Mouse (Mus musculus): ENCODE data around the gene Mef2d.

Gene Mef2d

GRCm38 (mm10) chr3:88149510-88149974 is 7.4 kb downstream of the Mef2d start:
- in situ Hi-C loops (cut with MboI, MseI) = loop anchor here (5.0 to 10.0 kb wide), 2 partner anchors 358 to 1925 kb away; partner anchors contain the start of genes Lmna and Lrba

DNA sequence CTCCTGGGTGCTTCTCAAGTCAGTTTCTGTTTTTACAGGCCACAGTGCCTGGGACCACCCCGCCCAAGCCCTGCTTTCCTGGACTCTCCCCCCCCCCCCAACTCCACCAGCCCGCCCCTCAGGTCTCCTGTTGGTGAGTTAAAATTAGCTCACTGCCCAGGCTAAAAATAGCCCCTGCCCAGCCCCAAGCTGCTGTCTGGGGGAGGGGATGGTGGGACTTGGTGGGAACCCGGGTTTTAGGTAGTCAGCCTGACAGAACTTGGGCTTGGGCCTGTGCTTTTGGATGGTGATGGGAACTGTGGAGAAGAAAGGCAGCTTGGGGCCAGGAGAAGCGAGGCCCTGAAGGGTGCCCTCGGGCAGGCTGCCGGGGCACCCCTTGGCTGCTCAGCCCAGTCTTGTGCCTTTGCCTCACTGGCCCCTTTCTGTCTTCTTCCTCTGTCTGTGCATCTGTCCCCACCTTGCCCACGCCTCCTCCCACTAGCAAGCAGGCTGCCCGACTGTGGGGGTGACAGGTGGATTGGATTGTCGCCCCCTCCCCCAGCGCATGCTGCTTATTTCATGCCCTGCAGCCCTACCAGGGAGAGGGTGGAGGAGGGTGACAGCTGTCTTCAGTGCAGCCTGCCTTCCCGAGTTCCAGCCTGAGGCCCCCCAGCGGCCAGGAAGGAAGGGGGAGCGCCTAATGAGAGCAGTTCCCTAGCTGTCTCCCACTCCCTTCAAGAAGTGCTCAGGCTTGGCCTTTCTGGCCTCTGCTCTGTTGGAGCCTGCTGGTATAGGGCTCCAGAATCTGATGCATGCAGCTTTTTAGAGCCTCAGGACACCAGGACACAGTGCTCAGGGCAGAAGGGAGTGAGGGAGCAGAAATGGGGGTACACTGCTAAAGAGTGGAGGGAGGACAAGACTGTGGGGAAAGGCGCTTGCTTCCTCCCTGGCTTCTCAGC is 8.2 kb downstream of the Mef2d start:
- in situ Hi-C loops (cut with MboI, MseI) = no loop called here

GRCm38 (mm10) chr3:88150999-88151364 is 8.8 kb downstream of the Mef2d start:
- in situ Hi-C loops (cut with MboI, MseI) = no loop called here

GRCm38 (mm10) chr3:88152056-88152455 is 9.9 kb downstream of the Mef2d start:
- in situ Hi-C loops (cut with MboI, MseI) = no loop called here

DNA sequence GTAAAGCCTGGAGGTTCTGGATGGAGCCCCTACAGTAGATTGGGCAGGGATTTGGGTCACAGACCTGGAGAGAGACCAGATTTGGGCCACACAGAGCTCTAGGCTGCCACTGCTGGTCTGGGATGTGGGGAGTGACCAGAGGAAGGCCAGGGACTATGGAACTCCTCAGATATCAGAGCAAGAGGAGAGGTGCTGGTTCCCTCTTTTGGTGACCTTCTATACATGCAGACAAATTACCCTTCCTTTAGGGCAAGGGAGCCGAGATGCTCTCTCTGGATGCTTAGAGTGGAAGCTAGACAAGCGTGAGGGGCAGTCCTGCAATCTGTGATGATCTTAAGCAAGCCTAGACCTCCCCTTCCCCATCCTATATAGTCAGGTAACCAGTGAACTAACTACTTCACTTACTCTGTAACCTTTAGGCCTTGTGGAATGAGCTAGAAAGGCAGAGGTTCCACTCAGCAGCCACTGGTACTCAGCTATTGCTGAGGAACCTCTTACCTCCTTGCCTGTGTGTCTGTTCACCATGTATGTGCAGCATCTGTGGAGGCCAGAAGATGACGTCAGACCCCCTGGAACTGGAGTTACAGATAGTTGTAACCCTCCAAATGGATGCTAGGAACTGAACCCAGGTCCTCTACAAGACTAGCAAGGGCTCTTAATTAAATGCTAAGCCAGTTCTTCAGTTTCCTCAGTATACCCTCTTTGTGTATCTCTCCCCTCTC is 11.3 kb downstream of the Mef2d start:
- in situ Hi-C loops (cut with MboI, MseI) = no loop called here

GRCm38 (mm10) chr3:88154236-88154635 is 12.1 kb downstream of the Mef2d start:
- in situ Hi-C loops (cut with MboI, MseI) = no loop called here

GRCm38 (mm10) chr3:88156817-88157216 is 14.6 kb downstream of the Mef2d start:
- in situ Hi-C loops (cut with MboI, MseI) = no loop called here

DNA sequence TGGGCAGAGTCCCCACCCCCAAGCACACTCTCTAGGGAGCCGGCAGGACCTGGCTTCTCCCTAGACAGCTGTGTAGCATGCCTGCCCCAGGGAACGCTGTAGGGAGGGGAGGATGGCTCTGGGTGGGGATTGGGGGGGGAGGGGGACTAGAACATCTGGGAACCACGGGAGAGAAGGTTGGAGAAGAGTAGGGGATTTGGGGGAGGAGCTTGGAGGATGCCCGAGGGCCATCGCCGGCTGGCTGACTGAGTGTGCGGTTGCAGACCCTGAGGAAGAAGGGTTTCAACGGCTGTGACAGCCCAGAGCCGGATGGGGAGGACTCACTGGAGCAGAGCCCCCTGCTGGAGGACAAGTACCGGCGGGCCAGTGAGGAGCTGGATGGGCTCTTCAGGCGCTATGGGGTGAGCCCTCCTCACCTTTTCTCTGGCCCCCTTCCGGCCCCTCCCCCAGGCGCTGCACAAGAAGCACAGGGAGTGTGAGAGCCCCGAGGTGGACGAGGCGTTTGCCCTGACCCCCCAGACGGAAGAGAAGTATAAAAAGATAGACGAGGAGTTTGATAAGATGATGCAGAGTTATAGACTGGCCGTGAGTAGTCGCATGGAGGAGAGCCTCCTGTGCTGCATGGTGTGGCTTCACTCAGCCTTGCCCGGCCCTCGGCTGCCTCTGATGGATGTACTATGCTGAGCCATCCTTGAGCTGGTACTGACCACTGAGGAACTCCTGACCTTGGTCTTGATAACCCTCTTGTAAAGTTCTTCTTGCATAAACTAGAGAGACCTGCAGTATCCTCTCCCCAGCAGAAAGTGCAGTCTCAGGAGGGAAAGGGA is 15.8 kb downstream of the Mef2d start:
- in situ Hi-C loops (cut with MboI, MseI) = no loop called here

GRCm38 (mm10) chr3:88158991-88159390 is 16.8 kb downstream of the Mef2d start:
- in situ Hi-C loops (cut with MboI, MseI) = no loop called here

- in situ Hi-C loops (cut with MboI, MseI) = no loop called here
Observed at GRCm38 (mm10) chr3:88160856-88161255, 18.7 kb downstream of the Mef2d start.

- in situ Hi-C loops (cut with MboI, MseI) = no loop called here
Observed at GRCm38 (mm10) chr3:88162259-88162658, 20.1 kb downstream of the Mef2d start.

DNA sequence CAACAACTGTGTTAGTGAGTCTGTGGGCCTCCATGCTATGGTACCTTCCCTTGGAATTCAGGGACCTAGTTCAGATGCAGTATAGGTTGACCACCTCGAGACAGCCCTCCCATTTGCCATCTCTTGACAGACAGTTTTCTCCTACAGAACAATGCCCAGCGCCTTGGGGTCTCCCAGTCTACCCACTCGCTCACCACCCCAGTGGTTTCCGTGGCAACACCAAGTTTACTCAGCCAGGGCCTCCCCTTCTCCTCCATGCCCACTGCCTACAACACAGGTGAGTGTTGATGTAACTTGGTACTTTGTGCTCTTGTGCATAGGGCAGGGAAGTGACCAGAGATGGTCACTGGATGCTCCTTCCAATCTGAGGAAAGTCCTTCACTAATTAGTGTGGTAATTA is 20.6 kb downstream of the Mef2d start:
- in situ Hi-C loops (cut with MboI, MseI) = no loop called here

- in situ Hi-C loops (cut with MboI, MseI) = no loop called here
Observed at GRCm38 (mm10) chr3:88163847-88164246, 21.7 kb downstream of the Mef2d start.

- in situ Hi-C loops (cut with MboI, MseI) = no loop called here
Observed at GRCm38 (mm10) chr3:88164263-88164662, 22.1 kb downstream of the Mef2d start.

DNA sequence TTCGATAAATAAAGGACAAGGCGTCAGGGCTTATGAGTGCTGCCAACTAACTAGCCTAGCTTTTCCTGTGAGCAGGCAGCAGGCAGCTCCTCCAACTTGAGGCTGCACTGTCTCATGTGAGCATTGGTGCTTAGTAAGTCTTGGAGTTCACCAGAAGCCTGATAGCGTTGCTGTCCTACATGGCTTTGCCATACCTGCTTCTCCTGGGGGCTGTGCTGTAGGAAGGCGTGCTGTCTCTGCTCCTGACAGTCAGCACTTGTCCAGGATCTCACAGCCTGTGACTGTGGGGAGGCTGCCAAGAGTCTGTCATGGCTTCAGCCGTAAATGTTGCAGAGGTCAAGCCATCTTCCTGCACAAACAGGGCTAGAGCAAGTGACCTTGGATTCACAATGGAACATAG is 23.9 kb downstream of the Mef2d start:
- in situ Hi-C loops (cut with MboI, MseI) = no loop called here

- in situ Hi-C loops (cut with MboI, MseI) = loop anchor here (5.0 kb wide), 1 partner anchor 83 kb away; no protein-coding TSS in a partner anchor
Observed at GRCm38 (mm10) chr3:88170361-88170760, 28.2 kb downstream of the Mef2d start.

DNA sequence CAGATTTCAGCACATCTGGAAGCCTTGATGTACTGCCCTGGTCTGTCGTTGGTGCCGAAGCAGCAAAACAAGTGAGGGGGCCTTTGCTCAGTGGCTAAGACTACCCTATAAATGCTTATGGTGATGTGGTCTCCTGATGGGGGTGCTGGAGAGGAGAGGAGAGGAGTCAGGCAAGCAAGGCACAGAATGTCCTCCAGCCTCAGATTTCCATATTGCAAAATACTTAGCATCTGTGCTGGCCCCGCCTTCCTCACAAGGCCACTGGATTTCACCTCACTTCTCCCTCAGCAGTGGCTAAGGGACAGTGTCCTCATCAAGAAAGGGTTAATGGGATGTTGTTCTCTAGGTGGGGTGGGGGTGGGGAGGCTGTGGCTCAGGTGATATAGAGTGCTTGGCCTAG is 30.3 kb downstream of the Mef2d start:
- in situ Hi-C loops (cut with MboI, MseI) = loop anchor here (5.0 kb wide), 1 partner anchor 85 kb away; no protein-coding TSS in a partner anchor

DNA sequence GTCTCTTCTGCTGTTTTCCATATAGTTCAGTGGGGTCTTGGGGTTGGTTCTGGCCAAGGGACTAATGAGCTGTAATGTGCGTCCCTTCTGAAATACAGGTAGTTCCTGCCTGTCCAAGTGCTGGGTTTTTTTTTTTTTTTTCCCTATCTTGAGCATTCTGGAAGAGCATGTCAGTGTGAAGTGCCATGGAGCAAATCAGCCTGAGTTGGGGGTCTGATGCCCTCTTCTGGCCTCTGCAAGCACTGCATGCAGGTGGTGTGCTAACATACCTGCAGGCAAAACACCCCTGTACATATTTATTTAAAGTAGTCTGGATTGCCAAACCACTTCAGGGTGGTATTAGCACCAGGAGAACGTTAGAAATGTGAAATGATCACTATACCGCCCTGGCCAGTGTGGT is 31.2 kb downstream of the Mef2d start:
- in situ Hi-C loops (cut with MboI, MseI) = loop anchor here (5.0 kb wide), 1 partner anchor 86 kb away; no protein-coding TSS in a partner anchor

DNA sequence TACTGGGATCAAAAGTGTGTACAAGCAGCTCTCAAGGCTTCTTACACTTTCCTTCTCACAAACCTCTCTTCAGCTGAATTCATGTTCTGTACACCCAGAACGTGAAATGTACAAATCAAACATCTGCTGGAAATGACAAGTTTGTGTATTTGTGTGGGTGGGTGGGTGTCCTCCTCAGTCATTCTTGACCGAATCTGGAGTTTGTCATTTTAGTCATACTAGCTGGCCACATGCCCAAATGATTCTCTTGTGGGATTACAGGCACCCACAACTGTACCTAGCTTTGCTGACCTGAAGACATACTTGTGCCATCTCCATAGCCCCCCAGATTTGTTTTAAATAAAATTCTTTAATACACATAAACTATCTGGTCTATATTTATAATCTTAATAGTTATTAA is 32.7 kb downstream of the Mef2d start:
- in situ Hi-C loops (cut with MboI, MseI) = loop anchor here (5.0 kb wide), 2 partner anchors 33 to 88 kb away; partner anchors contain the start of gene Mef2d

DNA sequence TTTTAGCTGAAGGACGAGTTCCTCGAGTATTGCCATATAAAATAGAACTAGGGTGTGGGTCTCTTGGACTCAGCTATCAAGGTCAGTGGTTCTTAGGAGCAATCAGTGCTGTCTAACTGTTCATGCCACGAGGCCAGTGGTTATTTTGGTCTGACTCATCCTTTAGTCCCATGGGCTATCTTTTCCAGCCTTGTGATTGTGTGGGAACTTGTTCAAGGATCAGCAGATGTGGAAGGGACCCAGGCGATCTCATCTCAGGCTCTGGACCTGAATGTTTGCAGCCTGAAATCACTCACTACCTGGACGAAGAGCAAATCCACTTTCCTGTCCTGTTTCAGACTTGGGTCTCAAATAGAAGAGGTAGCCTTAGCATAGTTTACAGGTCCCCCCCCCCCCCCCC is 34.9 kb downstream of the Mef2d start:
- in situ Hi-C loops (cut with MboI, MseI) = loop anchor here (5.0 kb wide), 1 partner anchor 35 kb away; the partner anchor contains the start of gene Mef2d

All from T-helper 1 cell (primary cell).